Mouse (Mus musculus): ENCODE data around the gene Ntsr1.

DNA sequence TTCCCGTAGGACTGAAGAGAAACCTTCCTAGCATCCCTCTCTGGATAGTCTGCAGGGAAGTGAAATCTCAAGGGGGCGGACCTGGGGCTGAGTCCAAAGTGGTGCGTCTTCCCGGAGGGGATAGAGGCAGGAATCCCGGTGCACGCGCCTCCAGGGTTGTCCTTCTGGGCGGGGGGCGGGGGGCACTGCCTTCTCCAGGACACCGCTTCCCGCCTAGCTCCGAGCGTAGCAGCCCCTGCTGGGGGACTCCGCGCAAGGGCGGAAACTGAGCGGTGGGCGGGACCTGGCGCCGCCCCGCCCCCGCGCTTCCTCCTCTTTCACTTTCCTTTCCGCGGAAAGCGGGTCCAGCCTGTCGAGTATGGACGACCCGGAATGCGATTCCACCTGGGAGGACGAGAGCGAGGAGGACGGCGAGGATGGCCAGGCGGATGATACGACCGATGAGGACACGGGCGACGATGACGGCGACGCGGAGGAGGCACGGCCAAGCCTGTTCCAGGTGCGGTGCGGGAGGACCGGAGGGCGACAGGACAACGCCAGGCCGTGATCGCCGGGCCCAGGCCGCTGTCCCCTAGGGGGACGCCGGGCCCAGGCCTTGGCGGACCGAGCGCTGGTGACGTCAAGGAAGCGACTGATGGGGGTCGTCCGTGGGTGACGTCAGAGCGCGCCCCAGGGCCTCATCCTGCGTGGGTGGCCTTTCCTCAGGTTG, 89.5 kb downstream of the Ntsr1 start, which contains the start of gene Ogfr:
- TF ChIP-seq SMC3 (IDR thresholded peaks at IDR 0.05; ENCODE audit: low read depth, low read length) (no peak), CTCF (IDR thresholded peaks at IDR 0.05 in 2 of 3, conservative IDR thresholded peaks at IDR 0.05 in 1 of 3; ENCODE audit: control insufficient read depth in 1 of 3, insufficient read depth in 1 of 3, low read depth in 2 of 3, low read length in 3 of 3, poor library complexity in 1 of 3, severe bottlenecking in 1 of 3) (no peak), ETS1 (IDR thresholded peaks at IDR 0.05; ENCODE audit: low read depth, low read length) (peak; percentile 67; the same call in 1 of the 2 replicates), ZKSCAN1 (IDR thresholded peaks at IDR 0.05; ENCODE audit: low read depth, low read length) (no peak), POLR2A (IDR thresholded peaks at IDR 0.05; ENCODE audit: control insufficient read depth in 1 of 2, insufficient read depth in 1 of 2, low read depth in 1 of 2, low read length in 2 of 2, poor library complexity in 1 of 2) (peak; percentile 77 to 83), GATA1 (IDR thresholded peaks at IDR 0.05; ENCODE audit: low read depth, low read length) (no peak), TCF12 (IDR thresholded peaks at IDR 0.05; ENCODE audit: low read depth, low read length) (no peak; the same call in 1 of the 2 replicates), RCOR1 (IDR thresholded peaks at IDR 0.05; ENCODE audit: low read depth, low read length) (no peak), MAZ (IDR thresholded peaks at IDR 0.05; ENCODE audit: low read depth, low read length) (no peak; the same call in 1 of the 2 replicates)
